Mouse (Mus musculus) small intestine, adult 2 months (tissue): ENCODE results near the gene St8sia1. TPM values are rescaled to one million over a fixed set of nuclear protein-coding genes. Genes with fewer than 3 reads are reported as not detected.

Source experiments
- H3K27ac ChIP-seq: fragments of 200-500 bp; 2 replicates; pipeline ENCODE4 v1.5.1; 2012; ENCODE audit warnings: low read depth, low read length, control low read depth, inconsistent platforms; ENCODE audit not compliant: insufficient read depth
- H3K27me3 ChIP-seq: fragments of 200-500 bp; 2 replicates; pipeline ENCODE4 v1.6.1; 2012; ENCODE audit warnings: mild to moderate bottlenecking, moderate library complexity, low read length, inconsistent platforms; ENCODE audit not compliant: control insufficient read depth, insufficient read depth
- H3K36me3 ChIP-seq: fragments of 200-500 bp; 2 replicates; pipeline ENCODE4 v1.6.1; 2012; ENCODE audit warnings: mild to moderate bottlenecking, low read length, control low read depth, inconsistent platforms; ENCODE audit not compliant: control insufficient read depth, insufficient read depth
- H3K4me1 ChIP-seq: fragments of 200-500 bp; 2 replicates; pipeline ENCODE4 v1.6.1; 2012; ENCODE audit warnings: low read length, inconsistent platforms, mixed read lengths; ENCODE audit not compliant: control insufficient read depth, insufficient read depth, insufficient read length
- H3K4me3 ChIP-seq: fragments of 200-500 bp; 2 replicates; pipeline ENCODE4 v1.5.1; 2012; ENCODE audit warnings: low read depth, mild to moderate bottlenecking, control low read depth, inconsistent platforms, low read length, moderate library complexity
- CTCF ChIP-seq: fragments of 200-500 bp; IDR thresholded peaks from 2 replicates; pipeline ENCODE4 v1.5.1; 2012; ENCODE audit warnings: low read depth, mild to moderate bottlenecking, control low read depth, inconsistent platforms, low read length, moderate library complexity, mixed read lengths; ENCODE audit not compliant: insufficient replicate concordance, insufficient read length; ENCODE audit errors: extremely low read depth
- POLR2A ChIP-seq: fragments of 200-500 bp; IDR thresholded peaks from 2 replicates; pipeline ENCODE4 v1.6.1; 2012; ENCODE audit warnings: low read depth, mild to moderate bottlenecking, control low read depth, inconsistent platforms, low read length, moderate library complexity
- WGBS: fragments of 180-500 bp; shearing (Covaris S2); methylation state at CpG from one replicate; pipeline ENCODE4 v1.1.7; 2018; 5-methylcytosine and 5-hydroxymethylcytosine counted together
- polyA plus RNA-seq: library from polyadenylated mRNA; depleted of rRNA; stranded (reverse); fragments of >200 nt; gene quantifications from 2 replicates; pipeline ENCODE4 v1.2.3, GENCODE M21; 2012

The St8sia1 gene
- polyA plus RNA-seq, 1 experiment = 0.19 TPM

DNA sequence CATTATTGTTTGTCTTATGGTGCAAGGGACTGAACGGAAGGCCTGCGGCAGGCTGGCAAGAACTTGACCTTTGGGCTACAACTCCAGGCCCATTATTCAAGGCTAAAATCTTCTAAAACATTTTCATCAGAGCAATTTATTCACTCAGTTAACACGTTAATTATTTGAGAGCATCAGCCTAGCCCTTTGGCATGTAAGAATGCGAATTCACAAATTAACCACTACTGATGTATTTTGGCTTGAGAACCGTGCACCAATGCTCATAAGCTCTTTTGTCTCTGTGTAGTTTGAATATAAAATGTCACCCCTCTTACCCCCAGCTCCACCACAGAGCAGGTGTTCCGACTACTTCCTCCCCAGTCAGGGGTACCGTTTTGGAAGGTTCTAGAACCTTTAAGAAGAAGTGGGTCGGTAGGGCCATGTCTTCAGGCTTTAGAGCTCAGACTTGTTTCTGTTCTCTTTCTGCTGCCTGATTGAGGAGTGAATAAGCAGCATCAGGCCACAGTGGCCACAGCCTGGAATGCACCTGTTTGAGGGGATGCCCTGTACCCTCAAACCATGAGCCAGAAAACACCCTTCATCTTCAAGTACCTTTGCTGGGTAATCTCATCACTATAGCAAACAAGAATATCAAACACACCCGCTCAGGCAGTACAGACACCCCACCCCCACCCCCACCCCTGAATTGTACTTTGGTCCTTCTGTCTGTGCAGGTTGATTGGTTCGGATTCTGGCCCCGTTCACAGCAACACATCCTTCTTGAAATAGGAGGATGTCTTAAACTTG is 22.5 kb downstream of the St8sia1 start:
- TF ChIP-seq POLR2A = no peak
- TF ChIP-seq CTCF = no peak
- no peak overlapping the region for H3K4me3 ChIP-seq
- H3K4me1 ChIP-seq = no peaks in the 10 kb centered on the region
- H3K27me3 ChIP-seq = no peaks in the 10 kb centered on the region
- H3K27ac ChIP-seq = no peak overlapping the region
- WGBS = 61% methylated on average over 11 of the region's 11 CpGs
- no peaks in the 10 kb centered on the region for H3K36me3 ChIP-seq

DNA sequence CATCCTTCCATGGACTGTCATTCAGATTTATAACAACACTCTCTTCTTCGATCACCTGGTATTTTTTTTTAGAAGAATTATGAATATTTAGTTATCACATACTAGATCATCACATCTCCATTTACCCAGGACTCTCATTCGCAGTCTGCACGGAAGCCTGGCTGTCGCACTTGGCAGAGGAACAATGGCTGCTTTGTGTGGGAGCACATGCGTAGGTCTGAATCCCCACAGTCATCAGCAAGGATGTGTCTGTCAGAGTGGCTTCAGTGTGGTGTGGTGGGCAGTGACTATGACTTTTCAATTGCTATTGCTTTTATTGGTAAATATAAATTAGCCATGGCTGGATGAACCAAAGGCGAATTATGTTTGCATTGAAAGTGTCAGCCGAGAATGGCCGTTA is 23.2 kb downstream of the St8sia1 start:
- 88% methylated on average over 8 of the region's 8 CpGs for WGBS
- Histone ChIP-seq H3K4me3 (no peak overlapping the region), H3K27ac (no peak overlapping the region), H3K27me3 (no peaks in the 10 kb centered on the region), H3K4me1 (no peaks in the 10 kb centered on the region), H3K36me3 (no peaks in the 10 kb centered on the region)
- TF ChIP-seq CTCF (no peak), POLR2A (no peak)

DNA sequence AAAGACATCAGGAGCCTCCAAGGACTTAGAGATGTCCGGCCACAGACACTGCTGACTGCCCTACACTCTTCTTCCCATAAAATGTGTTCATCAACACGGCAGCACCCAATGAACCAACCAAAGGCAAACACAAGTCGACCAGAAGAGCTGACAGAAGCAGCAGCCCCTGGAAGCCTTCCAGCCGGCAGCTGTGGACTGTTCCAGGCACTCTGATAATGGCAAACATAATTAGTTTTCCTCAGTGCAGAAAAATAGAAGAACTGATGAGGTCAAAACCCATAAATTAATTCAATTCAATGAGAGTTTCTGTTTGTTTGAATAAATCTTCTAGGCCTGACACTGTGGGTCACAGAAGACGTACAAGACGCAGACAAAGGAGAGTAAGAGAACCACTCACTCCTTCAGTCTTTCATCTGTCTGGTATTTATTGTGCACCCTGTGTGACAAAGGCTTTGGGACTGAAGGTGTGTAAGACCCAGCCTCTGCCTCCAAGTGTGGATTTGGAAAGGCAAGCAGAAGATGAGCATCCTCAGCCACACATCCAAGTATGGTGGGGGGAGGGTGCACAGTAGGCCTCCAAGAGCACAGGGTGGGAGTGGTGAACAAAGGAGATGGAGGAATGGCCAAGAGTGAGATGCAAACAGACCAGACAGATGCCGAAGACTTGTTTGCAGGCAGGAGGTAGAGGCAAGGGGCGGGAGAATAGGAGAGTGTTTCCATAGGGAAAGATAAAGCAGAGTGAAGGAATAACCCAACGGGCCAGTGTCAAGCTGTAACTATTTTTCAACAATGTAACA is 25.5 kb downstream of the St8sia1 start:
- TF ChIP-seq POLR2A (no peak), CTCF (no peak)
- no peaks in the 10 kb centered on the region for H3K27me3 ChIP-seq
- no peaks in the 10 kb centered on the region for H3K4me1 ChIP-seq
- H3K36me3 ChIP-seq = no peaks in the 10 kb centered on the region
- no peak overlapping the region for H3K27ac ChIP-seq
- 59% methylated on average over 9 of the region's 9 CpGs for WGBS
- no peak overlapping the region for H3K4me3 ChIP-seq

DNA sequence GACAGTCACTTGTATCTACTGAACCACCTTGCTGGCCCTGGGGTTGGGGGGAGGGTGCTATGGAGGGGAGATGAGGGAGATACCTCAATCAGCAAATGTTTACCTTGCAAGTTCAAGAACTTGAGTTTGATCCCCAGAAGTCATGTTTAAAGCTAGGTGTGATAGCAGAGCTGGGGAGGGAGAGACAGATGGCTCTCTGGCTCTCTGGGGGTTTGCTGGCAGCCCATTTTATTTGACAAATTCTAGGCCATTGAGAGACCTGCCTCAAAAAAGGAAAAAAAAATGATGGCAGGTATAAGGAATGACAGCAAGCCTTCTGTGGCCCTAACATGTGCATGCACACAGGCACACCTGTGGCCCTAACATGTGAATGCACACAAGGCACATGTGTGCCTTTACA is 26.2 kb downstream of the St8sia1 start:
- TF ChIP-seq POLR2A = no peak
- no peak for TF ChIP-seq CTCF
- no peak overlapping the region for H3K4me3 ChIP-seq
- no peak overlapping the region for H3K27ac ChIP-seq
- no peaks in the 10 kb centered on the region for H3K27me3 ChIP-seq
- H3K4me1 ChIP-seq = no peaks in the 10 kb centered on the region
- no peaks in the 10 kb centered on the region for H3K36me3 ChIP-seq

DNA sequence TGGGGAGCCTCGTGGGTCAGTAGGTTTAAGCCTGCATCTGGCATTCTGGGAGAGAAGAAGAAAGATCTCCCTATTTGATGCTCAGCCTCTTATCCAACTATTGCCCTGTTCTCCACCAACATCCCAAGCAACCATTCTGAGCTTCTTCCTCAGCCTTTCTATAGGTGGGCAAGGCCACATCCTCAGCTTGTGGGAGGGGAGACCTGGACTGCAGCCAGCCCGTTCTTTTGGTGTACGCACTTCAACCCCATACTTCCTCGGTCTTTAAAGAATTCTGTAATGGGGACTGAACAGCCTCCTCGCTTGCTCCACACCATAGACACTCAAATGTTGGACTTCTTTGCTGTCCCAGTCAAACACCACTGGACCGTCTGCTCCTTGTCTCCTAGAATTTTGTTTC is 31.7 kb downstream of the St8sia1 start:
- no peaks in the 10 kb centered on the region for H3K4me1 ChIP-seq
- 78% methylated on average over 6 of the region's 6 CpGs for WGBS
- TF ChIP-seq CTCF (no peak), POLR2A (no peak)
- no peak overlapping the region for H3K4me3 ChIP-seq
- no peaks in the 10 kb centered on the region for H3K27me3 ChIP-seq
- no peak overlapping the region for H3K27ac ChIP-seq
- no peaks in the 10 kb centered on the region for H3K36me3 ChIP-seq

DNA sequence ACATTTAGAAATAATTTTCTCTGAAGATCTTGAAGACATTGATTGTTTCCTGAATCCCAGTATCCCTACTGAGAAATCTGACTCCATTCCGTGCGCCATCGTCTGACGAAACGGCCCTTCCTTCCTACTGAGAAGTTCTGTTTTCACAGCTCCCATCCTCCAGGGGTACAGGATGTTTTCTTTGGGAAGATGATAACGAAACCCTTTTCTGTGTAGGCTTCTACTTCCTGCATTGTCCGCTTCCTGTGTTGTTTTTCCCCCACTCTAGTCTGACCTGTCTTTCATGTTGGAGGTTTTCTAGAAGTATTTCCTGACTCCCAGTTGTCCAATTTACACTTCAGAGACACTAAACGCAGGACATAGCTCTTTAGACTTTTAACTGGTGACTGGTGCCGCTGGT is 32.1 kb downstream of the St8sia1 start:
- Histone ChIP-seq H3K27me3 (no peaks in the 10 kb centered on the region), H3K27ac (no peak overlapping the region), H3K4me1 (no peaks in the 10 kb centered on the region), H3K36me3 (no peaks in the 10 kb centered on the region), H3K4me3 (no peak overlapping the region)
- WGBS = 74% methylated on average over 9 of the region's 9 CpGs
- no peak for TF ChIP-seq CTCF
- no peak for TF ChIP-seq POLR2A

DNA sequence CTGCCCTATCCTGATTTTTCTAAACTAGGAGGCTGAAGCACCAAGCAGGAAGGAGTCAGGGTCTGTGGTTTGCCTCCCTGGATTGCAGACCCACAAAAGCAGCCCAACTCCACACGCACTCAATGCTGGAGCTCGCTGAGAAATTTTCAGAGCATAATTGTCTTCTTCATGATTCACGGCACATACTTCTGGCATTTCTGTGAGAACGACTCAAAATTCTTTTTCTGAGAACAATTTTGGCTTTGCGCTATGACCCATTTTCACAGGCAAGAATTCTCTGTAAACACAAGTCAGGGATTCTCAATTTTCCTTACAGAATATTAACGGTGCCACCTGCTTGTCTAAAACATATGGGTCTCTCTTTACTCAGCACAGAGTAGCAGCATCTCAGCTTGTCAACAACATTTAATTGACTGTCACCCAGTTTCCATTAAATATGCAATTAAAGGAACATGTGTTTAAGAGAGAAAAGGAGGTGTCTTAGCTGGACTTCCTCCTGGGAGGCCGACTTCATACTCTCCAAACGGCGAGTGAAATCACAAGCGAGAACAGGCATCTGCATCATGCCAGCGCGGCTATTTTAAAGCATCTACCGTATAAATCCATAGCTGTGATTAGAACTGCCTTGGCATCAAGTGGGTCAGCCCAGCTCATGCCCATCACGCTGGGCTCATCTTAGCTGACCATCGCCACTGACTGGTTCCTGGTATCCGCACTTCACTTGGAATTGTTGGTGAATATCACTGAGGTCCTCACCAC is 35.5 kb downstream of the St8sia1 start:
- H3K36me3 ChIP-seq = no peaks in the 10 kb centered on the region
- no peaks in the 10 kb centered on the region for H3K27me3 ChIP-seq
- no peak overlapping the region for H3K27ac ChIP-seq
- no peak overlapping the region for H3K4me3 ChIP-seq
- WGBS = 87% methylated on average over 16 of the region's 16 CpGs
- no peak for TF ChIP-seq CTCF
- TF ChIP-seq POLR2A = no peak
- no peaks in the 10 kb centered on the region for H3K4me1 ChIP-seq
